Mouse (Mus musculus): Measurements from ENCODE around the gene Atp6v0d1.
"Not testable (repeated sequence)": the region's sequence is repeated elsewhere in the genome, so short reads cannot be mapped to it uniquely, and the experiment has no call there.

The Atp6v0d1 gene

DNA sequence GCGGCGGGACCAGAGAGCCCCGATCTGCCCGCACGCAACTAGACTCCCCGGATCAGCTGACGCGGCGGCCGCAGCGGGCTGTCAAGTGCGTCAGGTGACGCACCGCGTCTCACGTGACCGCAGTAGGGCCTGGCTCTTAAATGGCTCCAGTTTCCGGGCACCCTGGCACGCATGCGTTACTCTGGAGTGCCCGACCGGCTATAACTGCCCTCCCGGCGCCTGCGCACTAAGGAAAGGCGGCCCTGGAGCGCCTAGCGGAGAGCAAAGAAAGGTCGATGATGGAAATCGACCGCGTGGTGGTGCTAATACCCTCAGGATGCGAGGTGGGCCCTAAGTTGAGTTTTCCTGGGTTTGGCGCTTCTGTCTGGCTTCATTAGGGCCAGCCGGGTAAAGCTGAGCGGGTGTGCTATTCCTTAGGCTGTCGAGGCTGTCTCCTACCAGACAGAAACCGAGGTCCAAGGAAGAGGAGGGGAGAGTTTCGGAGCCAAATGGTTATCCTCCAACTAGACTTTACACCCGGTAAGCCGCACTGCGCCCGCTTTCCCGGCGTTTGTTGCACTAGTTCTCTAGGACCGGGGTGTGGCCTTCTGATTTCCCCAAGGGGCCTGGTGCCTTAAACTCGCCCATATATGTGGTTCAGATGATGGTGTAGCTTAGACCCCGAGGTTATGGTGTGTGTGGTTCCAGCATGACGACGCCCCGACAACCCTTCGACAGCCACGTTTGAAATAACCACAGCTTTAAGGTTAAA, at the start of gene Atp6v0d1:
Atp6v0d1 (minus strand) TSS at position 96 of the 751 bp plus-strand sequence.
- DNase-seq (ENCODE audit: inconsistent age in 2 of 2, low spot score in 1 of 2): peak; percentile 100

DNA sequence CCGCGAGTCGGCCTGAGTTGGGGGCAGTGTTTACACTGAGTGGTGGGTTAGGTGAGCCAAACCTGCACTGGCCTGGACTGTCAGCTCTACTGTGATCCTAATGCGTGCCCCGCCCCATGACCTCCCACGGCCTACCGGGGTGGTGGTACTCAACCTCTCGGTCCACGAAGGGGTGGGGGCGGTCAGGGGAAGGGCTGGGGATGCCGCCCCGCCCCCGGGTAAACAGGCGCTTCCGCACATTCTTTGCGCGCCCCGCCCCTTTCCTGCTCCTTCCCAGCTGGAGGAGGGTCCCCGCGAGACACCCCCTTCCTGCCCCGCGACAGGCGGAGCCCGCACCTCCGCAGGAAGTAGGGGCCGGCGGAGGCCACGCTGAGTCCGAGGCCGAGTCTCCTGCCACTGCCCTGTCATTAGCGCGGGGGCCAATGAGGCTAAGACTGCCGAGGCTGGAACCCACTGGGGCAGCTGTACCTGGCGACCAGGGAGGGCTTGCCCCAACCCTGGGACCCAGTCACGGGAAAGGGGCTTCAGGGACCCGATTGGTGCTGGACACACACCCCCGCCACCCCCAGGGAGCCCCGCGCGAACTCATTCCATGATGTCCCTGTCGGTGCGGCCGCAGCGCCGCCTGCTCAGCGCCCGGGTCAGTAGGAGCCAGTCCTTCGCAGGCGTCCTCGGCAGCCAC, 48.1 kb upstream of the Atp6v0d1 start:
- DNase-seq (ENCODE audit: inconsistent age in 2 of 2, low spot score in 1 of 2): peak; percentile 82 to 87

DNA sequence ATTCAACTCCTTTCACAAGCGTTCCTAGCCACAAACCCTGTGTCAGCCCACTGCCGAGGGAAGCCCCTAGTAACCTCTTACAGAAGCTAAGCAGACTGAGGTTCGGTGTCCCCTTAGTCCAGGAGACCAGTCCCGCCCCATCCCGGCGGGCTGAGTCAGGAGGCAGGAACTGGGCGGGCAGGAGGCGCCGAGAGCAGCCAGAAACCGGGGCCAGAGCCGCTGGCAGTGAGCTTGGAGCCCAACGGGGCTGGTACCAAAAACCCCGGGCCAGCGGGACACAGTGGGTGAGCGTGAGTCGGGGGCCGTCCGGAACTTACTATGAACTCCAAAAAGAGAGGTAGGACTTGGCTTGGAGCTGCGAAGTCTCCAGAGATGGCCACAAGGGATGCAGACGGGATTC, 47.2 kb upstream of the Atp6v0d1 start:
- DNase-seq (ENCODE audit: inconsistent age in 2 of 2, low spot score in 1 of 2): peak; percentile 73 to 87

DNA sequence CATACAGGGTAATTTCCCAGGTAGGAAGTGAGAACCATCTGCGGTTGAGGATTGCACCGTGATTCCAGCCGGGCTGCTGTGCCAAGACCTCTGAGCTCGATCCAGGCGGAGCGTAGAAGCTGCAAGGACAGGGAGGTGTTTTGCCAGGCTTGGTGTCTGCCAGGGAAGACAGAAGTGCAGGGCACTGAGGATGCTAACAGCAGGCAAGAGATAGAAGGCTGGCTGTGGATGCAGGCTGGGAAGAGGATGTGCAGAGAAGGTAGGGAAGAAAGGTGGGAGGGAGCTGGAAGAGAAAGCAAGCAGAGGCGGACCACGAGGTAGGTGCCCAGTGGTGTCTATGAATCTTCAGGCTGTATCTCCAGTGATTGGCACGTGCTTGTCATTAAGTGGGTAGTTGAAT, 46.0 kb upstream of the Atp6v0d1 start:
- no peak for DNase-seq (ENCODE audit: inconsistent age in 2 of 2, low spot score in 1 of 2)

DNA sequence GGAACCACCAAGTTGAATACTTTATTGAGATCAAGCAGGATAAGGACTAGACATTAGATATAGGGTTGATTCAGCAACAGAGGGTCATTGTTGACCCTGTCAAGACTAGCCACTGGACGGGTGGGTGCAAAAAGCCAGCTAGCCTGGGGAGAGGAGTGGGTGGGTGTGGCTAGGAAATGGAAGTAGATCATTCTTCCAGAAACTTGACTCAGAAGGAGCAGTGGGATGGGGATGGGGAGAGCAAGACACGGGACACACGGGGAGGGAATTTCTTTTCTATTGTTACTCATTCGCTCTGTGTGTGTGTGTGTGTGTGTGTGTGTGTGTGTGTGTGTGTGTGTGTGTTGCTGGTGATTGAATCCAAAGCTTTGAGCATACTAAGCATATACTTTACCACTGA, 43.9 kb upstream of the Atp6v0d1 start:
- peak in 1 of 2 experiments; percentile 34 for DNase-seq (ENCODE audit: inconsistent age in 2 of 2, low spot score in 1 of 2)

DNA sequence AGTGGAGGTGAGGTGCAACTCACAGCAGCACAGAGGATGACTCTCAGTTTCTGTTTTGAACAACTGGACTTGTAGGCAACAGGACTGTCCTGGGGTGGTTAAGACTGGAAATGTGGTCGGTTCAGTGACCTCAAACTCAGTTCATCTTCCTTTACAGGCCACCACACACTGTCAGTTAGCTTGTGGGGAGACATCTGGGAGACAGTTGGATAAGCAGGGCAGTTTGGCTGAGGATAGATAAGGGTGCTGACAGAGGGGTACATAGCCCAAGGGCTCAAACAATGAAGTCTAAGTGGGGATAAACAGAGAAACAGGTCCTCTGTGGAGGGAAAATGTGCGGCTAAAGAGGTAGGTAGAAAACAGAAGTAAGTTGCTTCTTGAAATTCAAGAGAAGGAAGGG, 43.5 kb upstream of the Atp6v0d1 start:
- peak in 1 of 2 experiments; percentile 33 for DNase-seq (ENCODE audit: inconsistent age in 2 of 2, low spot score in 1 of 2)

DNA sequence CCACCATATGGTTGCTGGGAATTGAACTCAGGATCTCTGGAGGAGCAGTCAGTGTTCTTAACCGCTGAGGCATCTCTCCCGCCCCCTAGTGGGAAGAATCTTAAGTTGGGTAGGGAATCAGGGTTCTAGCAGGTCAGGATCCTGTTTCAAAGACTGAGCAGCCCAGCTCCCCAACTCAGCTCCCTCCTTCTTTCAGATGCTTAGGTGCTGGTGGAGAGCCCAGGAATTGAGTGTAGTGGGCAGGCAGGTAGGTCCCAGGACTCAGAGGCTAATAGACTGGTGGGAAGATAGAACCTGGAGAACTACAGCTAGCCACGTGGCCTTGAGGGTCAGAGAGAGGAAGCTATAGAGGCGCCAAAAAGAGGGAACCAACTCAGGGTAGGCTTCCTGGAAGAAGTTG, 41.8 kb upstream of the Atp6v0d1 start:
- peak; percentile 45 to 81 for DNase-seq (ENCODE audit: inconsistent age in 2 of 2, low spot score in 1 of 2)

DNA sequence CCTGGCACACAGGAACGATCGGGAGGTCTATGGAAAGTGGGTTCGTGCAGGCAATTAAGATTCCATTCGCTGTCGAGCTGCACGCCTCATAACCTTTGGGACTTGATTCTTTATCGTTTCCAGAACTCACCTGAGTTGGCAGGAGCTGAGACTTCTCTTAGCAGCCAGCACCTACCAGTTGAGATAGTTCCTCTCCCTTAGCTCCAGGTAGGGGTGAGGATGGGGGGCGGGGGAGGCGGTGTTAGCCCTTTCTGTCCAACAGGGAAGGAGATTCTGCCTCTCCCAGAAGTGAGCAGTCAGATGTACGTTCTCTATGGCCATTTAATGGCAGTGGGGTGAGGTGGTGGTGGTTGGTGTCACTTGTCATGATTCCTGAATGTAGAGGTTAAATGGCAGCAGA, 41.2 kb upstream of the Atp6v0d1 start:
- no peak for DNase-seq (ENCODE audit: inconsistent age in 2 of 2, low spot score in 1 of 2)

DNA sequence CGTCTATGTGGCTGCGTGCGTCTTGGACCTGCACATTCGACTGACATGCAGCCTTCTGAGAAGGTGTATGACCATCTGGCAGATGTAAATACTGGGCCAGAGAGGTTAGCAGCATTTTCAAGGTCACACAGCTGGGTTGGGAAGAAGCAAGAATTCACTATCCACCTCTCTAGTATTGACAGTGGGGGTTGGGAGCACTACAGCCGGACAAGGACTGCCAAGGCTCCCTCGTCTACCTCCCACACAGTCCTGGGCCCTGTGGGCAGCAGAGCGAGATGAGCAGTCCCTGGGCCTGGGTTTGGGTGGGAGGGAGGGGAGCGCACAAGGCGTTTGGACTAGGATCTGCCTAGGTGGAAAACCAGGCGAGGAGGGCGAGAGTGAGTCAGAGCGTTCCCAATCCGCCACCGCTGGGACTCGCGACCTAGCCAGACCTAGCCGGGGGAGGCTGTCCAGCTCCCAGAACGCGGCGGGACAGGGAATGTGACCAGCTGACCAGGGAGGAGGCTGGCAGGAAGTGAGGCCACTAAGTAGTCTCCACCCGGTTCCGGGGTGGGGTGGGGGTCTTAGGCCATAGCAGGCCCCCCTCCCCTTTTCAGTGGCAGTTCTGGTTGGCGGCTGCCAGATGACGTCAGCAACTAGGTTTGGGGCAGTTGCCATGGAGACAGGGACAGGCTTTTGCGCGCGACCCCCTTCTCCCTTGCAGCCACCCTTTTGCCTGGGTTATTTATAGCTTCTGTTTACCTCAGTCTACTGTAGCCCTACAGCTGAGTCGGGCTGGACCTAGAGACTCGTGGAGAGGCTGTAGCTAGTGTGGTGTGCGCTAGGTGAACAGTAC, 40.6 kb upstream of the Atp6v0d1 start:
- peak; percentile 88 to 94 for DNase-seq (ENCODE audit: inconsistent age in 2 of 2, low spot score in 1 of 2)

DNA sequence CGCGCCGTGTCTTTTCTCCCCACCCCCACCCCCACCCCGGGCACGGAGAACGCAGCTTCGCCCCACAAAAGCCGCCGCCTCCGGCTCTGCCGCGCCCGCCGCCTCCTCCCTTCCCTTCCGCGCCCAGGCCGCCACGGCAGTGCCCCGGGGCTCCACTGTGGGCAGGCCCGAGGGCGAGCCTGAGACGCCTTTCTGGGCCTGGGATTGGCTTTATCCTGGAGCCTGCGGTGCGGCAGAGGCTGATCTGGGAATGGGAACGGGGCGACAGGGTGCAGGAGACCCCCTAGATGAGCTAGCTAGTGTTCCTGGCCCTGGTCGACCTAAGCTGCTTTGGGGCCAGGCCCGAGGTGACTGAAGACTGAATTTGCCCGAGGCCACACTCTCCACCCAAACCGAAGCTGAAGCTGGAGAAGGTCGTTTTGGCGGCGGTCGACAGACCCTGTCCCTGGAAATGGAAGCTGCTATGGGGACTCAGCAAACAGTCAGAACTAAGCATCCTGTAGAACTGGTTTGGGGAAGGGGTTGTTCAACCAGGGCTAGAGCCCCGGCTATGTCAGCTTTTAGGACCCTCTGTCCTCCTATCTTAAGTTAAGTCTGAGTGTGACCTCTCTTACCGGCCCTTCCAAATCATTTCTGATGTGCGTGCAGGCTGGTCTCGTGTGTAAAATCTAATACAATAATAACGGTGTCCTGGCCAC, 39.8 kb upstream of the Atp6v0d1 start:
- DNase-seq (ENCODE audit: inconsistent age in 2 of 2, low spot score in 1 of 2): peak; percentile 62 to 88

DNA sequence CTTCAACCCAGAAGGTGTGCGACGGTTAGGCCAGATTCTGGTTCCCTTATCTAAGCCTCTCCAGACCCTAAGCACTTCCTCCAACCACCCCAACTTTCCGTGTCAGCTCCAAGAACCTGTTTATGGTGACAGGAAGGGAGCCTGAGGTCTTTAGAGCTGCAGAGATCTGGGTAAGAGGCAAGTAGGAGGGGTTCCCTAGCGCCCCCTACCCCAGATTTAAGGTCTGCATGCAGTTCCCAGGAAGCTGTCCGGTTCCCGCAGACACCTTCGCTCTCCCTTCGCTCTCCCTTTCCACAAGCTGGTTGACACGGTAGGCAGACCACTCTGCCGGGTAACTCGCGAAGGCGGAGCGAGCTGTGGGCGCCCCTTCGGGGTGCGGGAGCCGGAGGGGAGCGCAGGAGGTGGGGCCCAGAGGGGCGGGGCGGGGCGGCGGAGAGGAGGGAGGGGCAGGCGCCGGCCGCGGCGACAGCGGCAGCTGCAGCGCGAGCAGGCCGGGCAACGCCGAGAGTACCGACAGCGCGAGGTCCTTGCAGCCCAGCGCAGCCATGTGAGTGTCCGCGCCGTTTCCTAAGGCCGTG, 39.0 kb upstream of the Atp6v0d1 start, which contains the start of gene Ripor1:
Ripor1 (plus strand) TSS at position 452 of the 578 bp plus-strand sequence.
- DNase-seq (ENCODE audit: inconsistent age in 2 of 2, low spot score in 1 of 2): peak; percentile 84 to 95

DNA sequence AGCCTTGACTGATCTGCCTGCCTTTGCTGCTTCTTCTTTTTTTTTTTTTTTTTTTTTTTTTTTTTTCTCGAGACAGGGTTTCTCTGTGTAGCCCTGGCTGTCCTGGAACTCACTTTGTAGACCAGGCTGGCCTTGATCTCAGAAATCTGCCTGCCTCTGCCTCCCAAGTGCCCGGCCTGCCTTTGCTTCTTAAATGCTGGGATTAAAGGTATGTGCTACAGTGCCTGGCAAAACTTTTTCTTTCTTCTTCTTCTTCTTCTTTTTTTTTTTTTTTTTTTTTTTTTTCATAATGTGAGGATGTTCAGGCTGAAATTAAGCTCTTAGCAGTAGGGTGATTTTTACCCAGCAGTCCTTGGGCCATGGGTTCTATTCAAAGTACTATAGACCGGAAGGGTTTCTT, 36.7 kb upstream of the Atp6v0d1 start:
- DNase-seq (ENCODE audit: inconsistent age in 2 of 2, low spot score in 1 of 2): not testable (repeated sequence)

DNA sequence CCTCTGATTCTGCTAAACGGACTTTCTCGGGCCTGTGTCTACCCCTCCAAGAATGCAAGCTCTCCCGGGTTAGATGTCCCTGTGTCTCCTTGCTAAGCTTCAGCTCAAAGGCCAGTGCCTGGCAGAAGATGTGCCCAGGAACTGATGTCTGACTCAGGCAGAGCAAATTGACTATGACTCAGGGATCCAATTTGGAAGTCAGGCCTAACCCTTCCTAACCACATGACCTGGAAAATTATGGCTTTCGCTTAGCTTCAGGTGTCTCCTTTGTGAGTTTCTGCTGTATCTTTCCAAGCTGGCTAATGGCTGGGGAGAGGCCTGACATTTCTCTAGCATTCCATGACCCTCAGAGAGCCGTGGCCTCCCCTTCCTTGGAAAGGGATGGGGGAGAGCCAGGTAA, 35.5 kb upstream of the Atp6v0d1 start:
- DNase-seq (ENCODE audit: inconsistent age in 2 of 2, low spot score in 1 of 2): peak; percentile 61 to 70

DNA sequence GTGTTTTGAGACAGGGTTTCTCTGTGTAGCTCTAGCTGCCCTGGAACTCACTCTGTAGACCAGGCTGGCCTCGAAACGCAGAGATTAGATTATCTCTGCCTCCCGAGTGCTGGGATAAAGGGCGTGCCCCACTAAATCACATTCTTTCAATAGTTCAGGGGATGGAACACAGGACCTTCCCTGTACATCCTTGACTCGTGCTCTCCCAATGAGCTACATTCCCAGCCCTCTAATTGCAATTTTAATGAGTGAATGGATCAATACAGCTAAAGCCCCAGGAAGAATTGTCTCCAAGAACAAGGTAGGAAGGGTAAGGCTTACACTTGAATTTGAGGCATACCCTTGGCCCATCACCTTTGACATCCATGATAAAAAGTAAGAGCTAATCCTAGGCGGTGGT, 32.9 kb upstream of the Atp6v0d1 start:
- no peak for DNase-seq (ENCODE audit: inconsistent age in 2 of 2, low spot score in 1 of 2)

DNA sequence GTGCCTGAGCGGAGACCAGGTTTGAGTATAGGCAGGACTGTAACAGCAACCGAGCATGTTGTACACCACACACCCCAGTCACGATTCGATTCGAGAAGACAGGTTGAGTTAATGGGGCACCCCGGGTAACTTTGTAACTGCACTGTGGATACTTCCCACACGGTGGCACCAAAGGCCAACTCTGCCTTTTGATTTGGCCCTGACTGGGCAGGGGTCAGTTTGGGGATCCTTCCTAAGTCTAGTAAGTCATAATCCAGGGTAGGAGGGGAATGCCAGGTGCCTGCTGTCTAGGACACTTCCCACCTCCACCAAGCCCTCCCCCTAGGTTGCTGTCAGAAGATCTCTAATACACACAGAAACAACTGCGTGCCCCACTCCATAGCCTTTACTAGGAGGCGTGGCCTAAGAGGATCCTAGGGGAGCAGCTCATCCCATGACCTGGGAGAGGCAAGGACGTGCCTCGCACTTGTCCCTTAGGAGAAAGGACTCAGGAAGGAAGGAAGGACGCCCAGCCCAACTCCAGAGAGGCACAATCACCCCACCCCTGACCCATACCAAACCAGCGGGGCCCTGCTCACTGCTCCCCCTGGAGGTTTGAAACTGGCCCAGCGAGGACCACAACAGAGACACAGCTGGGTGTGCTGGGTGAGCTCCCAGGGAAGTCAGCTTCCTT, 30.7 kb upstream of the Atp6v0d1 start:
- DNase-seq (ENCODE audit: inconsistent age in 2 of 2, low spot score in 1 of 2): peak; percentile 80 to 95

DNA sequence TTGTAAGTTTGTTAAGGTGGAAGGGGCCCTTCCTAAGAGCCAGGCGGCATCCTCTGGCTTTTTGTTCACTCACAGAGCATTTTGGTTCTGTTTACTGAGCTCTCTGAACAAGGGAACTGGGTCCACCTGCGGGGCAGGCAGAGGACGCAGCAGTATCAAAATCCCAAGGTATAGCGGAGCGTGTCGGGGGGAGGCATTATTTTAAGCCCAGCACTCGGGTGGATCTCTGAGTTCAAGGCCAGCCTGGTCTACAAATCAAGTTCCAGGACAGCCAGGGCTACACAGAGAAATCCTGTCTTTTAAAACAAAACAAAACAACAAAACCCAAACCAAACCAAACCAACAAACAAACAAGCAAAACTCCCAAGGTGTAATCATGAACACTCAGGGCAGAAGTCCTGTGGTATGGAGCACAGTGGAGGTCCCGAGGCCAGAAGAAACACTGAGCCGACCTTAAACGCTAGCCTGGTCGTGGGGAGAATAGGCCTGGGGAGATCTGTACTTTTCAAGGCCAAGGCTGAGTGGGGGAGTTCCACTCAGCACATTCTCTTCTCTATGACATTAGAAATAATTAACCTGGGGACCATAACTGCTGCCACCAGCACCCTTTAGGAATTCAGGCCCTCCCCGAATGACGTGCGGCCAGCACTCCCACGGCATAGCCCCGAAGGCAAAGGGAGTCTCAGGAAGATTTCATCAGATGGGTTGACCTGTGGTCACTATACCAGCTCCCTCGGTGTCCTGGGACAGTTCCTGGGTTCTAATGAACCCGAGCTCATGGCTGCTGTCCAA, 28.8 kb upstream of the Atp6v0d1 start:
- peak; percentile 57 to 62 for DNase-seq (ENCODE audit: inconsistent age in 2 of 2, low spot score in 1 of 2)

DNA sequence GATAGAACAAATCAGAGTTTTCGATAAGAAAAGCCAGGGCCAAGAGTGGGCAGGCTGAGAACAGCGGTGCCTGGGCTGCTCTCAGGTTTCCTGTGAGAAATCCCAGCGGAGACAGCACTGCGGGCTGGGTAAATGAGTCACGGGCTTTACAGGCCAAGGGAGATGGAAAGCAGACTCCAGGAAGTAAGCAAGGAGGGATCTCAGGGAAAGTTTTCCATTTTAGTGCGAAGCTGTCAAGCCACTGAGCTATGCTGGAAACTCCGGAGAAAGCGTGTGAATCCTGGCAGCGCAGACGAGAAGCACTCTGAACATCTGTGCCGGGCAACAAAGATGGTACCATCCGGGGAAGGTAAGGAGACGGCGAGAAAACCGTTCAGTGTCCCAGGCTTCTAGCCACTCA, 28.0 kb upstream of the Atp6v0d1 start:
- DNase-seq (ENCODE audit: inconsistent age in 2 of 2, low spot score in 1 of 2): peak; percentile 65 to 83

DNA sequence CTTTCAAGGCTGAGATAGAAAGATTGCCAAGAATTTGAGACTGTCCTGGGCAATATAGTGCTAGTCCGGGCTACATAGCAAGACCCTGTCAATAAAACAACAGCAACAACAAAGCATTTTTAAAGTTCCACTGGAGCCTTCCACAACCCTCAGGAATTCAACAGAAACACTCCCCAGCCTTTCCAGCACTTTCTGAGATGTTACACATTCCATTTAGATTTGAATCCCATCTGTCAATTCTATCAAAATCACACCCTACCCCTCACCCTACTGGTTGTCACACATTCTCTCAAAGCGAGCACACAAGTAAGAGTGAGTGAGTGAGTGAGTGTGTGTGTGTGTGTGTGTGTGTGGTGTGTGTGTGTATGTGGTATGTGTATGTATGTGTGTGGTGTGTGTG, 26.6 kb upstream of the Atp6v0d1 start:
- DNase-seq (ENCODE audit: inconsistent age in 2 of 2, low spot score in 1 of 2): no peak

DNA sequence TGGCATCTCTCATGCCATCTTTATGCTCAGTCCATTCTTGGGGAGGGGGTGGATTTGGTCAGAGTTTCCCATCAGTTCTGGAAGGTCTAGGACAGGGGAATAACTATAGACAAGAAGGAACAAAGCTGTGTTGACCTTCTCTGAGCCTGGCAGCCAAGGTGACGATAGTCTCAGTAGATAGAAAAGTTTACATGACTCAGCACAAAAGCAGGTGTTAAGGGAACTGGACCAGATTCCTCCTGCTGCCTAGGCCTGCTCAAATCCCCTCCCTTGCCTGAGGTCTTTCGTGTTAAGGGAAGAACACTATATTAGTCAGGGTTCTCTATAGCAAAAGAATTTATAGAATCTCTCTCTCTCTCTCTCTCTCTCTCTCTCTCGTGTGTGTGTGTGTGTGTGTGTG, 13.9 kb upstream of the Atp6v0d1 start:
- no peak for DNase-seq (ENCODE audit: inconsistent age in 2 of 2, low spot score in 1 of 2)

Data from adrenal gland, adult (tissue).